Mouse (Mus musculus) cerebellum, adult 9-11 months (tissue): ENCODE measurements at regions not wholly inside any gene's neighbourhood (a gene's known extent, or its start where the extent isn't known, plus 50 kb on each side); places are given as distances from the start of the nearest gene placed in this dataset.

Experiments used
- DNase-seq: peaks from one replicate; pipeline ENCODE4 v3.0.0; 2022

GRCm38 (mm10) chr11:44158236-44158635 lies 241.6 kb upstream of the Il12b start:
- no peak for DNase-seq

- DNase-seq: no peak
Observed at GRCm38 (mm10) chr11:44161734-44162418, 238.0 kb upstream of the Il12b start.

DNA sequence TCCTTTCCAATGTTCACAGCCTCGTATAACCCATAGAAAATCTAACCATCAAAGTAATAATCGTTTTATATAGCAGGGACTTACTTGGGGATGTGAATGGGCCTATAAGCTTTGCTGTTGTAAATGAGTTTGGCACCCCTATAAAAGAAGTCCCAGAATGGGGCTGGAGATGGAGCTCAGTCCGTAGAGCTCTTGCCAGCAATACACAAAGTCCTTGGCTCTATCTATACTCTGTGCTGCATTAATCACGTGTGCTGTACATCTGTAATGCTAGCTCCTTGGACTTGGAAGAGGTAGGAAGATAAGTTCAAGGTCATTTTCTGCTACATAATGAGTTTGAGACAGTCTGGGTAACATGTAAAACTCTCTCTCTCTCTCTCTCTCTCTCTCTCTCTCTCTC lies 236.8 kb upstream of the Il12b start:
- no peak for DNase-seq

DNA sequence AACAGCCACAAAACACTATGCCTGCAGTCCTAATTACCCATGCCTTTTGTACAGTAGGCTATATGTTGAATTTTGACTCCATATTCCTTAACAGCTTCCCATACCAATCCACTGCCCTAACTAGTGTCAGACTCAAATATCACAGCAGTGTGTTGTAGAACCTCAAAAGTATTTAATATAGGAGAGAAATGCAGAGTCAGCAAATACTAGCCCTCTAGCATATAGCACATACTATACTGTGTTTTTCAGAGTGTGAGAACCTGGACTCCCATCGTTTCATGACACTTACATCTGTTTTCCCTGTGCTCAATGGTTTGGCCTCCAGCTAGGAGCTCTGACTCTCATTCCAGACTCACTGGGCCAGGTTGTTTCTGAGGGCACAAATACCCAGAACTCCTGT lies 236.1 kb upstream of the Il12b start:
- DNase-seq: no peak

- no peak for DNase-seq
Observed at GRCm38 (mm10) chr11:44164186-44164585, 235.7 kb upstream of the Il12b start.

DNA sequence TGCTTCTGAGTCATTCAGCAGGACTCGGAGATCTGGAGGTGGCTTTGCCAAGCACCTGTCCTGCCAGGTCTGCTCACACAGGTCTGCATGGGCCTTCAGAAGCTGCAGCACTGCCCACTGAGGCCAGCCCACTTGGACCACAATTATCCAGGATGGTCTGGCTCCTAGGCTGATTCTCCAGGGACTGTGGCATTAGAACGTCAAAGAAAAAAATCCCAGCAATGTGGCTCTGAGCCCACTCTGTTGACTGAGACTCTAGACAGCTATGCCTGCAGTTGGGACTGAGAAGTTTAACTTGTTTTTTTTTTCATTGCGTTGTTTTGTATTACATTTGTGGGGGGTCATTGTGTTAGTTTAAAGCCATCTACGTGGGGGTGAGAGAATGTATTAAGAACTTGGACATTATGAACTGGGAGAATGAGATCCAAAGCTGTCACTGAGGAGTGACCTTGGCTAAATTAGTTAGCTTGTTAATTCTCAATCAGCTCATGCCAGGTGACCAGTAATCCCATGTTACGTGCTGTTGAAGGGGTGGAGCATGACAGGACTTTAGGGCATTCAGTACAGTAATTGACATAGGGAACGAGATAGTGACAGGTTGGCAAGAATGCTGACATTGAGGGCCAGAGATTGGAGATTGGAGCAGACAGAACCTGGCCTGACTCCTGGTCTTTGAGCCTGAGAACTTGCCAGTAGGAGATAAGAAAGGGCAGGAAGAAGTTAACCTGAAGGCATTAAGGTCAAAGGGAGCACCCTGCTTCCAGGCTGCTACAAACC lies 232.0 kb upstream of the Il12b start:
- DNase-seq: no peak

- no peak for DNase-seq
Observed at GRCm38 (mm10) chr11:44172478-44172877, 227.4 kb upstream of the Il12b start.

- no peak for DNase-seq
Observed at GRCm38 (mm10) chr11:44173196-44173595, 226.7 kb upstream of the Il12b start.

DNA sequence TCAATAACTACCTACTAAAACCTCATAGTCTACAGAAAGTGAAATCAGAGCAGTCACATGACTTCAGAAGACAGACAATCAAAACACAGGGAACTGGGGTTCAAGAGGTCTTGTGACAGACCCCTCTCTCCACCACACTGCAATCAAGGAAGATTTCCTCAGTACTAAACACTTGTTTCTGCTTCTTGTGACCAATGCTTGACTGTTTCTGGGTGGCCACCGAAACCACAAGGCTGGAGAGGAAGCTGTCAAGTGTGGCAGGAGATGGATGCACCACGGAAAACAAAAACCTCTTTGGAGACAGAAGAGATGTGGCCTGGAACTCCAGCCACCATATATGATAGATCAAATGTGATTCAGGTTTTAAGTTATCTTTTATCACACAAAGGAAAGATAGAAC lies 225.3 kb upstream of the Il12b start:
- no peak for DNase-seq

DNA sequence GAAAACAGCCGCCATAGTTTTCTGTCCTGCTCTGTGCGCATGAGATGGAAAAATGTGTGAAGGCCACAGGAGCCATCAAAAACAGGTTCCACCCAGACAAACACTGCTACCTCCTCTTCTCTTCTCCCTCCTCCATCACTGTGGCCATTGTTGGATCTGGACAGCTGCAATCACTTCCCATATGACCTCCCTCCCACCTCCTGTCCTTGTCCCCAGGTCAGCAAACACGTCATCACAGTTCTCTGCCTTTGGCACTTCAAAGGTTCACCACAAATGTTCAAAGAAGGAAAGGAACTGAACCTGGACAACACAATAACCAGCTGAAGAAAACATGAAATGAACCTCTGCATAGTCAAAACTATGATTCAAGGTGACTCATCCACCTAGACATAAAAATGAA lies 220.2 kb upstream of the Il12b start:
- no peak for DNase-seq

DNA sequence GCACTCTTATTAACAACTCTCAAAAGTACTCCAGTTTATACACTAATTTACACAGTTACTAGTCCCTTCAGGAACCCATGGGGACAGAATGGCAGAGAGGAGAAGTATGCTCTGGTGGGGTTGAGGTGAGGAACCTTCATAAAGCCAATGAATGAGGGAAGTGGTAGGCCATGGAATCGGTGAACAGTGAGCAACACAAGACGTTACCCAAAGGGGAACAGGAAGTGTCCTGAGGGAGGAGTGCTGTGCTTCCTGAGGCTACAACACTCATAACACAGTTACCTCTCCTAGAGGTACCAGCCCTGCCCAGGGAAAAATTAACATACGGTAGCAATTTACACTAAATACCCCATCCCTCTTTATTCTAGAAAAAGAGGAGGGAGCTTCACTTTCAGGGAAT lies 216.0 kb upstream of the Il12b start:
- no peak for DNase-seq

GRCm38 (mm10) chr11:44185218-44185890 lies 214.5 kb upstream of the Il12b start:
- DNase-seq: no peak

GRCm38 (mm10) chr11:44188202-44188601 lies 211.7 kb upstream of the Il12b start:
- no peak for DNase-seq

DNA sequence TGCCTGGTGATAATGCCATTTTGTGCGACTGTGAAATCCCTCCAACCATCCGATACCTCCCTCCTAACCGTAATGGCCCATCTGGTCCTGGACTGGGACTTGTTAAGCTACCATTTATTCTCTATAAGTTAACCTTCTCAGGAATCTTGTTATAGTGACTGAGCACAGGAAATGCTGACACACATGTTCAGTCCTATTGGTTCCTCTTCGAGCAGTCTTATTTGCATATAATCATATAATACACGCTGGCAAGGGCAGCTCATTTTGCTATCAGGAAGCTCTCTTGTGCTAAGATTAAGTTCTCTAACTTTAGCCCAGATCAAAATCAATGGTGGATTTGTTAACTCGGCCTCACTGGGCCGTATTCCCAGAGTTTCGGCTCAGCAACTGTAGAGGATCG lies 206.1 kb upstream of the Il12b start:
- DNase-seq: no peak

GRCm38 (mm10) chr11:44202716-44203115 lies 197.1 kb upstream of the Il12b start:
- no peak for DNase-seq

- DNase-seq: no peak
Observed at GRCm38 (mm10) chr11:44204384-44204783, 195.5 kb upstream of the Il12b start.

GRCm38 (mm10) chr11:44206866-44207265 lies 193.0 kb upstream of the Il12b start:
- no peak for DNase-seq

DNA sequence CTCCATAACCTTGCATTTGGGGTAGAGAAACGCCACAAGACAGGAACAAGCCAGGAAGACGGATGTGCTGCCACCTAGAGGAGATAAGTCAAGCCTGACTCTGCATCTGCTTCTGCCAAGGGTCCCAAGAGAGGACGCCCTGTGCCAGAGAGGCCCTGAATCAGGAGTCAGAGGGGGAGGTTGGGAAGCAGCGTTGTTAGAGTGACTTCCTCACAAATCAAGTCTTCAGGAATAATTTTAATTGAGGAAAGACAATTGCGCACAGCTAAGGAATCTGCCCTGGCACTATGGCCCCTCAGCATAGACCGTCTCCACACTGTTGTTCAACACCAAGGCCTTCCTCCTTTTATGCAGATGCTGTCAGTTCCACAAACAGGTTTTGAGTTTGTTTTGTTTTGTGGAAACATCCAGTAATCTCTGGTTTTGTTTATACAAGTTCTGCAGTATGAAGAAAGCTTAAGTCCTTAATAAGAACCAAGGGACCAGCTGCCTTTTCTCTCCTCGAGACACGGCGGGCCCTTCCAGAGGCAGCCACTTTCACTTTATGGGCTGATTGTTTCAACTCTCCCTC lies 187.9 kb upstream of the Il12b start:
- DNase-seq: peak; percentile 2

- DNase-seq: no peak
Observed at GRCm38 (mm10) chr11:44214095-44214494, 185.8 kb upstream of the Il12b start.

- DNase-seq: no peak
Observed at GRCm38 (mm10) chr11:44216346-44216745, 183.5 kb upstream of the Il12b start.

DNA sequence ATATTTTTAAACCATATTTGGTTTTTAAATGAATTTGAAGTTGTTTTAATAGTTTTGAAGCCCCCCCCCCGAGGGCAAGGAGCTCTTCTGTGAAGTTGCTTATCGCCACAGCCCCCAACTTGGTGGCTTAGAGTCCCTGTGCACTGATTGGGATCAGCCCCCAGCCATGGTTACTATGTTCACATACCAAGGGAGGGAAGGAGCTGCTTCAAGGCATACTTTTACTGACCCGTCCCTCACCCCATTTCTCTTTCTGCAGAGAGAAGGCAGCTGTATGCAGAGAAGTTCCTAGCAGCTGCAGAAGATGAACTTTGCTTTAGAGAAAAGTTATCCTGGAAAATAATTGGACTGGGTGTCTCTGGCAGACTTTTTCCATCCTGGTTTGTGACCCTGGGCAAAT lies 179.9 kb upstream of the Il12b start:
- DNase-seq: no peak

DNA sequence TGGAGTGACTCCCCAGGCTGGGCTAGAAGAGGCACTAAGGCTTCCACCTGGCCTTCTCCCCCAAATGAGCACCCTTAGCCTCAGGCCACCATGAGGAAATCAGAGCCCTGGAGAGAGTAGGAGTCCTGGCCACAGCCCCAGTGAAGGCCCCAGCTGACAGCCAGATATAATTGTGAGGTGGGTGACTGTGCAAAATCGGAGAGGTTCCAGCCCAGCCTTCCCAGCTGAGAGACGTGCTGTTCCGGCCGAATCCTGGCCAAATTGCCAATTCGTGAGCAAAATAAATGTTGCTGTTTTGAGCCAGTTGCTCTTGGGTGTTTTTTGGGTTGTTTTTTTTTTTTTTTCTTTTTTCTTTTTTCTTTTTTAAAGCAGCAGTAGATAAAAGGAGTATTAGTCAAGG lies 169.9 kb upstream of the Il12b start:
- no peak for DNase-seq

DNA sequence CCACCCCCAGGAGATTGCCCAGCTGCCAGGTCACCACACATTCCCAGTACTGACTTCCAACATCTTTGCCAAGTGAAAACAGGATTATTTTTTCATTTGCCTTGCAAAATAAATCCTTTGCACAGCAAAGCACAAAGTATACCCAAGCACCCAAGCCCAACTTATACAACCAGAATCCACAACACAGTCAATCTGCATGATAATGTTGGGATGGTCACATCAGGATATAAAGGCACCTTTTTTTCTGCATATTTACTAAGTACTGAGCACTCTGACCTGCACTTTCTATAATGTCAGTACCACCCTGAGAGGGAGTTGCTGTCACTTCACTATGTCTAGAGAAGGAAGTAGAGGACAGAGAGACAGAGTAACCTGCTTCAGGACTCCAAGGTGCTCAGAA lies 164.4 kb upstream of the Il12b start:
- no peak for DNase-seq

DNA sequence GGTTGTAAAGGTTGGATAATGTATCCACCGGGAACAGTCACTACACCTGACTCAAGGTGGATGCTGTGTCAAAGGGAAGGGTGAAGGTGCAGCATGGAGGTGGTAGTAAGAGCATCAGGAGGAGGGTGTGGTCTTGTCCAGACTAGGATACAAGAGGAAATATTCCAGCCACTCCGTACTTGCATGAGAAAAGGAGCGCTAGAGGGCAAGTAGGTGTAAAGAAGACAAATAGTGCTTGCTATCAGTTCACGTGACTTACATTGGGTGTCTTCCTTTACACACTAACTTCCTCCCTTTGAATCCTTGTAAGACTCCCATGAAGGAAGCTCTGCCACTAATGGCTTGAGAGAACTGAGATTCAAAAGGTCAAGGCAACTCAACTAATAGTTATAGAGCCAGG lies 161.8 kb upstream of the Il12b start:
- no peak for DNase-seq
